Mouse (Mus musculus) olfactory bulb, adult 2 months (tissue): ENCODE measurements at regions not wholly inside any gene's neighbourhood (a gene's known extent, or its start where the extent isn't known, plus 50 kb on each side); places are given as distances from the start of the nearest gene placed in this dataset.

Source experiments
- CTCF ChIP-seq: fragments of 200-500 bp; IDR thresholded peaks from 2 replicates; pipeline ENCODE4 v1.5.1; 2012; ENCODE audit warnings: low read depth, mild to moderate bottlenecking, low read length, moderate library complexity; ENCODE audit not compliant: insufficient read depth
- POLR2A ChIP-seq: fragments of 200-500 bp; IDR thresholded peaks from 2 replicates; pipeline ENCODE4 v1.6.1; 2012; ENCODE audit warnings: mild to moderate bottlenecking, low read depth, low read length, moderate library complexity; ENCODE audit not compliant: insufficient read depth

- TF ChIP-seq POLR2A (no peak), CTCF (no peak)
Observed at GRCm38 (mm10) chr13:69250334-69251129, 251.2 kb upstream of the Adcy2 start.
